Mouse (Mus musculus): ENCODE measurements around the gene Ankrd6. TPM values are rescaled to one million over a fixed set of nuclear protein-coding genes. Genes with fewer than 3 reads are reported as not detected.

Ankrd6 gene
- total and polyA plus RNA-seq, 2 experiments from 2014 or later = 2.3 to 20.0 TPM

DNA sequence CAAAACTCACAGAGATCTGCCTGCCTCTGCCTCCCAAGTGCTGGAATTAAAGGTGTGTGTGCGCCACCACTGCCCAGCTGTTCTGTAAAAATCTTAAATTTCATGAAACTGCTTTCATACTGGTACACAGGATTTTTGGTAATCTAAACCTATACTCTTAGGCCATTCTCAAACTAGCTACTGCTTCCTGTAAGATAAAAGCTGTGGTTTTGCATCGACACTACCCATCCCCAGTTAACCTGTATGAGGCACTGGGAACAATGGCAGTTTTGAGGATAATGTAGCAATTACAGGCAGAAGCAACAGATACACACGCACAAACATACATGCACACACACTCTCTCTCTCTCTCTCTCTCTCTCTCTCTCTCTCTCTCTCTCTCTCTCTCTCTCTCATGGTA, 64.2 kb downstream of the Ankrd6 start:
- peaks cover 11% of the 10 kb centered on the region; the same call in 1 of the 2 replicates for H3K4me1 ChIP-seq (ENCODE audit: control insufficient read depth, insufficient read depth)
- WGBS = 91% methylated on average over 3 of the region's 3 CpGs
- TF ChIP-seq EP300 (IDR thresholded peaks at IDR 0.05; ENCODE audit: low read depth) = no peak
- ATAC-seq (ENCODE audit: insufficient read depth, low read depth) = no peak
- H3K27ac ChIP-seq (ENCODE audit: low read depth) = no peak overlapping the region
- H3K9ac ChIP-seq (replicated peaks; ENCODE audit: low read depth, low read length) = no peak overlapping the region
- no peaks in the 10 kb centered on the region for H3K36me3 ChIP-seq (replicated peaks; ENCODE audit: control insufficient read depth, insufficient read depth, low read length)
- no peak overlapping the region for H3K4me2 ChIP-seq (ENCODE audit: low read depth, low read length)
- H3K9me3 ChIP-seq (replicated peaks; ENCODE audit: control insufficient read depth, low read length) = no peaks in the 10 kb centered on the region
- DNase-seq (ENCODE audit: low spot score) = no peak
- no peaks in the 10 kb centered on the region for H3K27me3 ChIP-seq (ENCODE audit: control insufficient read depth, insufficient read depth, low read length)
- no peak overlapping the region for H3K4me3 ChIP-seq (ENCODE audit: low read depth, low read length)

DNA sequence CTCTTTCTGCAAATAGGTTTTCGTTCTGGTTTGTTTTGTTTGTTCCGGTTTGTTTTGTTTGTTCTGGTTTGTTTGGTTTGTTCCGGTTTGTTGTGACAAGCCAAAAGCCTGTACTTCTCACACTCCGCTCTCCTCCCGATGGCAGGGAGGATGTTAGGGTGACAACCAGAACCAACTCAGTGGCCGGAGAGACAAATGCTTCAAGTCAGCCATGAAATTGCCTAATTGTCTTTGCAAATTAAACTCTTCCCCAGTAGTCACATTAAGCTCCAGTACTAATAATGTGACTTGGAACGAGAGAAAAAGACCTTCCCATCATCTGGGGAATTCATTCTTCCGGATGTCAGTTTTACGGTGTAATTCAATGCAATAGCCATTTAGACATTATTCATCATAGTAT, 66.0 kb downstream of the Ankrd6 start:
- Histone ChIP-seq H3K27me3 (ENCODE audit: control insufficient read depth, insufficient read depth, low read length) (no peaks in the 10 kb centered on the region), H3K9me3 (replicated peaks; ENCODE audit: control insufficient read depth, low read length) (no peaks in the 10 kb centered on the region), H3K4me3 (ENCODE audit: low read depth, low read length) (no peak overlapping the region), H3K9ac (replicated peaks; ENCODE audit: low read depth, low read length) (no peak overlapping the region), H3K4me1 (ENCODE audit: control insufficient read depth, insufficient read depth) (0 out of 2 replicates have a peak, but pooled peaks cover 2% of the 10 kb centered on the region), H3K27ac (ENCODE audit: low read depth) (no peak overlapping the region), H3K36me3 (replicated peaks; ENCODE audit: control insufficient read depth, insufficient read depth, low read length) (no peaks in the 10 kb centered on the region), H3K4me2 (ENCODE audit: low read depth, low read length) (no peak overlapping the region)
- 85% methylated on average over 9 of the region's 9 CpGs for WGBS
- no peak for ATAC-seq (ENCODE audit: insufficient read depth, low read depth)
- DNase-seq (ENCODE audit: low spot score) = no peak
- no peak for TF ChIP-seq EP300 (IDR thresholded peaks at IDR 0.05; ENCODE audit: low read depth)
- TF ChIP-seq CTCF (IDR thresholded peaks at IDR 0.05; ENCODE audit: low read depth) = no peak

GRCm38 (mm10) chr4:32881001-32881400, 69.6 kb downstream of the Ankrd6 start:
- no peak for TF ChIP-seq CTCF (IDR thresholded peaks at IDR 0.05; ENCODE audit: low read depth)
- TF ChIP-seq EP300 (IDR thresholded peaks at IDR 0.05; ENCODE audit: low read depth) = no peak
- no peak overlapping the region for H3K4me3 ChIP-seq (ENCODE audit: low read depth, low read length)
- no peaks in the 10 kb centered on the region for H3K36me3 ChIP-seq (replicated peaks; ENCODE audit: control insufficient read depth, insufficient read depth, low read length)
- H3K27me3 ChIP-seq (ENCODE audit: control insufficient read depth, insufficient read depth, low read length) = no peaks in the 10 kb centered on the region
- no peak overlapping the region for H3K27ac ChIP-seq (ENCODE audit: low read depth)
- no peaks in the 10 kb centered on the region for H3K4me1 ChIP-seq (ENCODE audit: control insufficient read depth, insufficient read depth)
- no peaks in the 10 kb centered on the region for H3K9me3 ChIP-seq (replicated peaks; ENCODE audit: control insufficient read depth, low read length)
- ATAC-seq (ENCODE audit: insufficient read depth, low read depth) = no peak
- H3K4me2 ChIP-seq (ENCODE audit: low read depth, low read length) = no peak overlapping the region
- WGBS = 78% methylated on average over 4 of the region's 4 CpGs
- no peak for DNase-seq (ENCODE audit: low spot score)
- H3K9ac ChIP-seq (replicated peaks; ENCODE audit: low read depth, low read length) = no peak overlapping the region

DNA sequence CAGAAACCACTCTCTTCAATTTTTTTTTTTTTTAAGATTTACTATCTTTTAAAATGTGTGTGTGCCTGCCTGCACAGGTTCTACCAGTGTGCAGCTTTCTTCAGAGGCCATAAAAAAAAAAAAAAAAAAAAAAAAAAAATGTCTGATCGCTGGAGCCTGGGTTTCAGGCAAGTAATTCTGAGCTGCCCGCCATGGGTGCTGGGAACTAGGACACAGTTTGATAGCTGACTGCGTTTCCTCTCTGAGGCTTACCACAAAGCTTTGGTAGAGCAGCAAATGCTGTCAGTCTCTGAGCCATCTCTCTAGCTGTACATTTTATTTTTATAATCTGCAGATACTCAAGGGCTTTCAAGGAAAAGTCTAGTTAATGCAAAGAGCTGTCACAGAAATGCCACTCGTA, 76.0 kb downstream of the Ankrd6 start:
- no peak overlapping the region for H3K27ac ChIP-seq (ENCODE audit: low read depth)
- DNase-seq (ENCODE audit: low spot score) = no peak
- ATAC-seq (ENCODE audit: insufficient read depth, low read depth) = no peak
- no peaks in the 10 kb centered on the region for H3K4me1 ChIP-seq (ENCODE audit: control insufficient read depth, insufficient read depth)
- H3K4me3 ChIP-seq (ENCODE audit: low read depth, low read length) = no peak overlapping the region
- no peak overlapping the region for H3K9ac ChIP-seq (replicated peaks; ENCODE audit: low read depth, low read length)
- no peaks in the 10 kb centered on the region for H3K9me3 ChIP-seq (replicated peaks; ENCODE audit: control insufficient read depth, low read length)
- no peak for TF ChIP-seq EP300 (IDR thresholded peaks at IDR 0.05; ENCODE audit: low read depth)
- TF ChIP-seq CTCF (IDR thresholded peaks at IDR 0.05; ENCODE audit: low read depth) = no peak
- no peaks in the 10 kb centered on the region for H3K36me3 ChIP-seq (replicated peaks; ENCODE audit: control insufficient read depth, insufficient read depth, low read length)
- no peaks in the 10 kb centered on the region for H3K27me3 ChIP-seq (ENCODE audit: control insufficient read depth, insufficient read depth, low read length)
- H3K4me2 ChIP-seq (ENCODE audit: low read depth, low read length) = no peak overlapping the region
- 88% methylated on average over 4 of the region's 4 CpGs for WGBS

DNA sequence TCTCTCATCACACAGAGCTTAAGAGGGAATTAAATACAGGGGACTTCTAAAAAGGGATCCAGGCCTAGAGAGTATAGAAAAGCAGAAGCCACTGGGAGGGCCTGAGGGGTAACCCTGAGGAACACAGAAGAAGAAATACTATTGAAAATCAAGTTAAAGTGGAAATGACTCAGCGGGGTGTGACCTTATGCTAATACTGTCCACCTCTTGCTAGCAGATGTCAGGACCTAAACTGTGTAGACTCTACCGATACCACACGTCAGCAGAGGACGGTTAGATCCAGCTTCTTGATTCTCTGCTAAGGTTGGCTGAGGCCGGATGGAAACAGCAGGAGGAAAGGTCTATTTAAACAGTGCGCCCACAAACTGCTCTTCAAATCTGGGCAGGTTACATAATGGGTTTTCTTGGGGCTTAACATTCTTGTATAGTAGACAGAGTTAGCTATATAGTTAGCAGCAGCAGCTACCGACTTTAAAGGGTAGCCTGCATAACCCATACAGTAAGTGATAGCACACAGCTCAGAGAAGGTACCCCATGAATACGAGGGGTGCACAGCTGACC, 78.4 kb downstream of the Ankrd6 start:
- Histone ChIP-seq H3K36me3 (replicated peaks; ENCODE audit: control insufficient read depth, insufficient read depth, low read length) (no peaks in the 10 kb centered on the region), H3K27ac (ENCODE audit: low read depth) (no peak overlapping the region), H3K4me1 (ENCODE audit: control insufficient read depth, insufficient read depth) (no peaks in the 10 kb centered on the region), H3K9me3 (replicated peaks; ENCODE audit: control insufficient read depth, low read length) (no peaks in the 10 kb centered on the region), H3K9ac (replicated peaks; ENCODE audit: low read depth, low read length) (no peak overlapping the region), H3K27me3 (ENCODE audit: control insufficient read depth, insufficient read depth, low read length) (no peaks in the 10 kb centered on the region), H3K4me3 (ENCODE audit: low read depth, low read length) (no peak overlapping the region), H3K4me2 (ENCODE audit: low read depth, low read length) (no peak overlapping the region)
- 85% methylated on average over 8 of the region's 8 CpGs for WGBS
- DNase-seq (ENCODE audit: low spot score) (no peak), ATAC-seq (ENCODE audit: insufficient read depth, low read depth) (no peak)
- no peak for TF ChIP-seq CTCF (IDR thresholded peaks at IDR 0.05; ENCODE audit: low read depth)

- H3K9me3 ChIP-seq (replicated peaks; ENCODE audit: control insufficient read depth, low read length) = no peaks in the 10 kb centered on the region
- H3K4me2 ChIP-seq (ENCODE audit: low read depth, low read length) = no peak overlapping the region
- 27% methylated on average over 9 of the region's 9 CpGs for WGBS
- TF ChIP-seq CTCF (IDR thresholded peaks at IDR 0.05; ENCODE audit: low read depth) (no peak), EP300 (IDR thresholded peaks at IDR 0.05; ENCODE audit: low read depth) (no peak)
- no peak overlapping the region for H3K9ac ChIP-seq (replicated peaks; ENCODE audit: low read depth, low read length)
- H3K36me3 ChIP-seq (replicated peaks; ENCODE audit: control insufficient read depth, insufficient read depth, low read length) = no peaks in the 10 kb centered on the region
- DNase-seq (ENCODE audit: low spot score) = no peak
- no peak overlapping the region for H3K4me3 ChIP-seq (ENCODE audit: low read depth, low read length)
- no peaks in the 10 kb centered on the region for H3K4me1 ChIP-seq (ENCODE audit: control insufficient read depth, insufficient read depth)
- H3K27me3 ChIP-seq (ENCODE audit: control insufficient read depth, insufficient read depth, low read length) = no peaks in the 10 kb centered on the region
- ATAC-seq (ENCODE audit: insufficient read depth, low read depth) = no peak
- no peak overlapping the region for H3K27ac ChIP-seq (ENCODE audit: low read depth)
Measured at GRCm38 (mm10) chr4:32869370-32869769, 81.3 kb downstream of the Ankrd6 start.

Measured in heart, postnatal 0 days (tissue).